Mouse (Mus musculus) hindbrain, embryonic 11.5 days (tissue): ENCODE results near the gene Dennd1a. TPM values are rescaled to one million over a fixed set of nuclear protein-coding genes. Genes with fewer than 3 reads are reported as not detected.

Experiments used
- ATAC-seq: fragments of 200-750 bp; cut with Nextera tagmentation; 2 replicates; pipeline ENCODE4 v1.8.0; 2017; ENCODE audit warnings: mild to moderate bottlenecking, moderate TSS enrichment, moderate library complexity; ENCODE audit not compliant: low FRiP score
- DNase-seq: peaks from one replicate; pipeline ENCODE4 v3.0.0-alpha.2; 2015; ENCODE audit warnings: low spot score
- H3K27ac ChIP-seq: fragments of 300-500 bp; sonication (generic); 2 replicates; pipeline ENCODE4 v1.5.1; 2014; ENCODE audit warnings: mild to moderate bottlenecking, low read depth, low read length
- H3K27me3 ChIP-seq: fragments of 300-500 bp; sonication (generic); 2 replicates; pipeline ENCODE4 v1.6.1; 2014; ENCODE audit warnings: mild to moderate bottlenecking, low read length, moderate library complexity, mixed read lengths; ENCODE audit not compliant: control insufficient read depth, insufficient read depth
- H3K36me3 ChIP-seq: fragments of 300-500 bp; sonication (generic); 2 replicates; pipeline ENCODE4 v1.6.1; 2014; ENCODE audit warnings: mild to moderate bottlenecking, low read length, moderate library complexity, mixed read lengths; ENCODE audit not compliant: control insufficient read depth, insufficient read depth
- H3K4me1 ChIP-seq: fragments of 300-500 bp; sonication (generic); replicated peaks from 2 replicates; pipeline ENCODE4 v1.6.1; 2014; ENCODE audit warnings: low read length, mixed read lengths; ENCODE audit not compliant: control insufficient read depth, insufficient read depth
- H3K4me2 ChIP-seq: fragments of 300-500 bp; sonication (generic); replicated peaks from 2 replicates; pipeline ENCODE4 v1.6.1; 2014; ENCODE audit warnings: mild to moderate bottlenecking, low read depth, low read length
- H3K4me3 ChIP-seq: fragments of 300-500 bp; sonication (generic); 2 replicates; pipeline ENCODE4 v1.5.1; 2014; ENCODE audit warnings: low read depth, low read length
- H3K9ac ChIP-seq: fragments of 300-500 bp; sonication (generic); 2 replicates; pipeline ENCODE4 v1.6.1; 2014; ENCODE audit warnings: low read depth, low read length
- H3K9me3 ChIP-seq: fragments of 300-500 bp; sonication (generic); 2 replicates; pipeline ENCODE4 v1.6.1; 2016; ENCODE audit warnings: low read length; ENCODE audit not compliant: control insufficient read depth
- WGBS: fragments of 180-500 bp; shearing (Covaris S2); extraction: QIAGEN DNeasy Blood & Tissue Kit; methylation state at CpG from one replicate; pipeline ENCODE4 v1.1.7; 2014; 5-methylcytosine and 5-hydroxymethylcytosine counted together
- polyA plus RNA-seq: library from polyadenylated mRNA; unstranded; fragments of >200 nt; fragmentation: Nextera tagmentation; extraction: Ambion mirVana; gene quantifications from 2 replicates; pipeline ENCODE4 v1.2.1, GENCODE M21; 2014

The Dennd1a gene
- polyA plus RNA-seq, 1 experiment from 2014 or later: 11.3 TPM

DNA sequence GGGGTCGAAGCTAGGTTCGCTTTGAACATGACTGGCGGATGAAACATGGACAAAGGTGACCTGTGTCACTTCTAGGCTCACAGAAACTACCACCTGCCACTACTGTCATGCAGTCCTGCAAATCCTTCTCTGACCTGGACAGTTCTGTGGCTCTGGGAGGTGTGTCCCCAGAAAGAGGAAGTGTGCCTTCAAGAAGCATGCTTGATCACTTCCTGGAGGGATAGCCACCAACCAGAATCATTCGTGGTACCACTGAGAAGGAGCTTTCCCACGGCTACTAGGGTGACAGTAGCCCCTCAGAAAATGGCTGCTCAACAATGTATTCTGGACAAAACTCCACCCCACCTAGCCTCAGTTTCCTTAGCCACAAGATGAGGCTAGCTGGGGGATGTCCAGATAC, 530.2 kb downstream of the Dennd1a start:
- DNase-seq (no peak), ATAC-seq (no peak)
- no peak overlapping the region for H3K4me2 ChIP-seq
- H3K27me3 ChIP-seq: no peaks in the 10 kb centered on the region
- no peaks in the 10 kb centered on the region for H3K36me3 ChIP-seq
- 89% methylated on average over 5 of the region's 5 CpGs for WGBS
- no peaks in the 10 kb centered on the region; the same call in 1 of the 2 replicates for H3K4me1 ChIP-seq
- H3K9ac ChIP-seq: no peak overlapping the region
- no peak overlapping the region for H3K4me3 ChIP-seq
- no peak overlapping the region for H3K27ac ChIP-seq
- H3K9me3 ChIP-seq: no peaks in the 10 kb centered on the region

DNA sequence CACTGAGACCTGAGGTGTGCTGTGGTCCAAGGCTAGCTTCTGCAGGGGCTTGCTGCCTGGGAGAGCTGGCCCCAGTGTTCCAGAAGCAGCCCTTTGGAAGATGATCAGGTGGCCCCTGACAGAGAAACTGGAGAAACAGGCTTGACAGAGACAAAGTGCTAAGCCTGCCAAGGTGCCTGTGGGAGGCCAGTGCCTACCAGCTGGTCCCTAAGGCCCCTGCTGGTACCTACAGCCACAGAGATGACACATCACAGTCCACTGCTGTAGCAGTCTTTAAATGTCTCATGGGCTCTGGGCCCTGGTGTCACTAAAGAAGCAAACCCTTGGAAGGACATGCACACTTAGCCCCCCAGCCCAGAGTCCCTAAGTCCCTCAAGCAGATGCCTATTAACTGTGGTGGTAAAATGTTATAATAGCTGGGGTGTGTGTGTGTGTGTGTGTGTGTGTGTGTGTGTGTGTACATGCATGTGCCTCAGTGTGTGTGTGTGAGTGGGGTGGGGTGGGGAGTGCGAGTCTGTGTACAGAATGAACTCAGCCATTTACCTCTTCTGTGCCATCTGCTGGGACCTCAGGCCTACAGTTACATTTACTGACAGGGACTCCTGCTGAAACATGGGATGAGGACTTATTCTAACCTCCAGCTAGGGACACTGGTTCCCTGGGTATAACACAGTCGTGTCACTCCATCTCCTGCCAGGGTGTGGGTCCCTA, 530.8 kb downstream of the Dennd1a start:
- Histone ChIP-seq H3K9ac (no peak overlapping the region), H3K4me1 (no peaks in the 10 kb centered on the region; the same call in 1 of the 2 replicates), H3K27ac (no peak overlapping the region), H3K27me3 (no peaks in the 10 kb centered on the region), H3K4me2 (no peak overlapping the region), H3K9me3 (no peaks in the 10 kb centered on the region), H3K36me3 (no peaks in the 10 kb centered on the region), H3K4me3 (no peak overlapping the region)
- 78% methylated on average over 2 of the region's 2 CpGs for WGBS
- DNase-seq (no peak), ATAC-seq (no peak)

DNA sequence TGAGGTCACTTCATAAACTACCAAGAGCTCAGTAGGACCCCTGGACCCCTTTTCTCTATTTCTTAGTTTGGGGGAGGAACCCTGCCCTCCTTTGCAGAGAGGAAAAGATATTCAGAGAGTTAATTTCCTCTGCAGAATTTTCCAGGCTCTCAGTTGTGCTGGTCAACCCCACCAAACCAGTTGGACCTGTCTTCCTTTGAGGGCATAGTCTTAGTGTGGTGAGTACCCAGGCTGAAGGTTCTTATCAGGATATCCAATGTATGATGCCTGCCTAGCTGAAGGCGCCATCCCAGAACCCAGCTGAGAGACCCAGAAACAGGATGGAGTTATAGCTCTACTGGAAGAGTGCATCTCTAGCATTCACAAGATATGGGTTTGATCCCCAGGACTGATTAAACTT, 536.1 kb downstream of the Dennd1a start:
- Histone ChIP-seq H3K4me1 (no peaks in the 10 kb centered on the region), H3K4me3 (no peak overlapping the region), H3K36me3 (no peaks in the 10 kb centered on the region), H3K9ac (no peak overlapping the region), H3K27ac (no peak overlapping the region), H3K4me2 (no peak overlapping the region), H3K27me3 (no peaks in the 10 kb centered on the region), H3K9me3 (no peaks in the 10 kb centered on the region)
- ATAC-seq: no peak
- DNase-seq: no peak
- WGBS: 97% methylated on average over 1 of the region's 1 CpGs

- no peak overlapping the region for H3K4me2 ChIP-seq
- ATAC-seq (no peak), DNase-seq (no peak)
- no peaks in the 10 kb centered on the region for H3K36me3 ChIP-seq
- H3K27me3 ChIP-seq: no peaks in the 10 kb centered on the region
- no peak overlapping the region for H3K9ac ChIP-seq
- no peak overlapping the region for H3K27ac ChIP-seq
- WGBS: 77% methylated on average over 6 of the region's 6 CpGs
- no peaks in the 10 kb centered on the region for H3K9me3 ChIP-seq
- no peaks in the 10 kb centered on the region for H3K4me1 ChIP-seq
- H3K4me3 ChIP-seq: no peak overlapping the region
These were observed 537.9 kb downstream of the Dennd1a start for GRCm38 (mm10) chr2:37749323-37749722.

Other genes starting within 250 kb of the Dennd1a start
- 21.9 and 24.4 TPM in 2 replicates for gene Lhx2, start 51.9 kb upstream of the Dennd1a start, polyA plus RNA-seq
- 84.5 and 87.8 TPM in 2 replicates for gene Nek6, start 224.3 kb upstream of the Dennd1a start, polyA plus RNA-seq